Mouse (Mus musculus) midbrain, embryonic 13.5 days (tissue): ENCODE data around the gene Ndufaf2. TPM values are rescaled to one million over a fixed set of nuclear protein-coding genes. Genes with fewer than 3 reads are reported as not detected.

Experiments
- polyA plus RNA-seq: library from polyadenylated mRNA; unstranded; fragments of >200 nt; fragmentation: Nextera tagmentation; extraction: Ambion mirVana; gene quantifications from 2 replicates; pipeline ENCODE4 v1.2.1, GENCODE M21; 2015

Ndufaf2 gene
- polyA plus RNA-seq, 1 experiment from 2014 or later: 81.5 TPM

Other genes with a start within 250 kb of the Ndufaf2 start
- 41.2 and 41.4 TPM in 2 replicates for gene Smim15, start 114.2 kb downstream of the Ndufaf2 start, polyA plus RNA-seq
- gene Ercc8, start 108 bp upstream of the Ndufaf2 start, polyA plus RNA-seq: 29.1 and 30.0 TPM in 2 replicates
- 0.74 and 0.99 TPM in 2 replicates for gene Elovl7, start 55.8 kb upstream of the Ndufaf2 start, polyA plus RNA-seq
- gene Depdc1b, start 157.7 kb upstream of the Ndufaf2 start, polyA plus RNA-seq: 5.7 TPM in 2 replicates